Mouse (Mus musculus) neural tube, embryonic 14.5 days (tissue): ENCODE results near the gene Smu1. TPM values are rescaled to one million over a fixed set of nuclear protein-coding genes. Genes with fewer than 3 reads are reported as not detected.

Experiments used
- ATAC-seq: fragments of 200-750 bp; cut with Nextera tagmentation; 2 replicates; pipeline ENCODE4 v1.8.0; 2017; ENCODE audit warnings: low read depth, mild to moderate bottlenecking, moderate TSS enrichment, moderate library complexity
- H3K27ac ChIP-seq: fragments of 300-500 bp; sonication (generic); 2 replicates; pipeline ENCODE4 v1.5.1; 2014; ENCODE audit warnings: low read depth, mild to moderate bottlenecking, control low read depth, low read length, moderate library complexity, mixed read lengths
- H3K27me3 ChIP-seq: fragments of 300-500 bp; sonication (generic); 2 replicates; pipeline ENCODE4 v1.6.1; 2014; ENCODE audit warnings: low read length; ENCODE audit not compliant: control insufficient read depth, insufficient read depth
- H3K36me3 ChIP-seq: fragments of 300-500 bp; sonication (generic); 2 replicates; pipeline ENCODE4 v1.6.1; 2014; ENCODE audit warnings: low read length, mixed read lengths; ENCODE audit not compliant: control insufficient read depth, insufficient read depth
- H3K4me1 ChIP-seq: fragments of 300-500 bp; sonication (generic); 2 replicates; pipeline ENCODE4 v1.6.1; 2014; ENCODE audit warnings: low read length; ENCODE audit not compliant: control insufficient read depth, insufficient read depth
- H3K4me2 ChIP-seq: fragments of 300-500 bp; sonication (generic); 2 replicates; pipeline ENCODE4 v1.6.1; 2014; ENCODE audit warnings: mild to moderate bottlenecking, low read depth, low read length, control low read depth
- H3K4me3 ChIP-seq: fragments of 300-500 bp; sonication (generic); 2 replicates; pipeline ENCODE4 v1.5.1; 2014; ENCODE audit warnings: low read depth, low read length, control low read depth, mixed read lengths
- H3K9ac ChIP-seq: fragments of 300-500 bp; sonication (generic); replicated peaks from 2 replicates; pipeline ENCODE4 v1.6.1; 2014; ENCODE audit warnings: low read depth, mild to moderate bottlenecking, control low read depth, low read length, mixed read lengths
- H3K9me3 ChIP-seq: fragments of 300-500 bp; sonication (generic); 2 replicates; pipeline ENCODE4 v1.6.1; 2016; ENCODE audit warnings: low read length; ENCODE audit not compliant: control insufficient read depth
- WGBS: fragments of 180-500 bp; shearing (Covaris S2); extraction: QIAGEN DNeasy Blood & Tissue Kit; methylation state at CpG from one replicate; pipeline ENCODE4 v1.1.7; 2014; 5-methylcytosine and 5-hydroxymethylcytosine counted together
- polyA plus RNA-seq: library from polyadenylated mRNA; unstranded; fragments of >200 nt; fragmentation: Nextera tagmentation; extraction: Ambion mirVana; gene quantifications from 2 replicates; pipeline ENCODE4 v1.2.1, GENCODE M21; 2014

The Smu1 gene
- polyA plus RNA-seq, 1 experiment from 2014 or later = 117 TPM

DNA sequence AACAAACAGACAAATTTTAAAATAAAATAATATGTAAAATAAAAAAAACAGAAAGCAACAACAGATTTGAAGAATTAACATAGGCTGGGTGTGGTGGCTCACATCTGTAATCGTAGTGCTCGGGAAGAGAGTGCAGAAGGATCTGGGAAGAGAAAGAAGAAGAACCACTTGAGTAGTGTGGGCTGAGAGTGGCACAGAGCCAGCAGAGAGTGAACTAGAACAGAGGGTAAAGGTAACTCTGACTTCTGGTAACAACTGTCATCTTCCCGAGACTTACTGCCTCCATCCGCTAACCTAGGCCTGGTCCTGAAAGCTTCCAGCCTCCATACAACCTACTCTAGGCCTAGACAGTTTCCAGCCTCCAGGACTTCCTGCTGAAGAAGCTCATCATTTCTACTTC, 33.5 kb upstream of the Smu1 start:
- no peak overlapping the region for H3K4me3 ChIP-seq
- H3K36me3 ChIP-seq = no peaks in the 10 kb centered on the region
- no peak overlapping the region for H3K4me2 ChIP-seq
- H3K27me3 ChIP-seq = no peaks in the 10 kb centered on the region
- 91% methylated on average over 4 of the region's 4 CpGs for WGBS
- no peak for ATAC-seq
- no peaks in the 10 kb centered on the region for H3K9me3 ChIP-seq
- no peak overlapping the region for H3K27ac ChIP-seq
- H3K9ac ChIP-seq = no peak overlapping the region
- no peaks in the 10 kb centered on the region for H3K4me1 ChIP-seq

GRCm38 (mm10) chr4:40786578-40786977, 28.9 kb upstream of the Smu1 start:
- WGBS = 77% methylated on average over 4 of the region's 4 CpGs
- Histone ChIP-seq H3K27me3 (no peaks in the 10 kb centered on the region), H3K4me1 (no peaks in the 10 kb centered on the region), H3K4me3 (no peak overlapping the region), H3K4me2 (no peak overlapping the region), H3K9ac (no peak overlapping the region), H3K27ac (no peak overlapping the region), H3K9me3 (no peaks in the 10 kb centered on the region), H3K36me3 (no peaks in the 10 kb centered on the region)
- no peak for ATAC-seq

DNA sequence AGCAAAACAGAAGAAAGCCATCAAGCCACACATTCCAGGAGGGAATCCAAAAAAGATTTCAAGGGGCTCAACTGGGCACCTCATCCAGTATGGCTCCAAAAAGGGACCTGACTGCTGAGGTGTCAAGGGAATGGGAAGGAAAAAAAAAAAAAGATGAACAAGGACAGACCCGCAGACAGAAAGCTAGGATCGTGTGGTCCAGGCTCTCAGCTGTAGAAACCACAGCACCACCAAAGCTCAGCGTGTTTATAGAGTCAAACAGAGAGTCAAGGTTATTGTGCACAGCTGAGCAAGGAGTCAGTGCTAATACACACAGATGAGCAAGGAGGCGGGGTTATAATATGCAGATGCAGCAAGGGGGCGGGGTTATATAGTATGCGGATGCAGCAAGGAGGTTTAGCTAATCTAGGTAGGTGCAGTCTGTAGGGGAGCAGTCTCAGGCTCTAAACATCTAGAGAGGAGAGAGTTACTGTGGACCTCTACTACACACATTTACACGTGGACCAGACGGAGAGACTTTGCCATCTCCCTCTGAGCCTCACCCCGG, 28.0 kb upstream of the Smu1 start:
- no peak overlapping the region for H3K4me3 ChIP-seq
- ATAC-seq = no peak
- no peaks in the 10 kb centered on the region for H3K27me3 ChIP-seq
- no peaks in the 10 kb centered on the region for H3K36me3 ChIP-seq
- no peaks in the 10 kb centered on the region for H3K9me3 ChIP-seq
- 77% methylated on average over 9 of the region's 9 CpGs for WGBS
- H3K27ac ChIP-seq = no peak overlapping the region
- no peak overlapping the region for H3K4me2 ChIP-seq
- H3K4me1 ChIP-seq = no peaks in the 10 kb centered on the region
- no peak overlapping the region for H3K9ac ChIP-seq

DNA sequence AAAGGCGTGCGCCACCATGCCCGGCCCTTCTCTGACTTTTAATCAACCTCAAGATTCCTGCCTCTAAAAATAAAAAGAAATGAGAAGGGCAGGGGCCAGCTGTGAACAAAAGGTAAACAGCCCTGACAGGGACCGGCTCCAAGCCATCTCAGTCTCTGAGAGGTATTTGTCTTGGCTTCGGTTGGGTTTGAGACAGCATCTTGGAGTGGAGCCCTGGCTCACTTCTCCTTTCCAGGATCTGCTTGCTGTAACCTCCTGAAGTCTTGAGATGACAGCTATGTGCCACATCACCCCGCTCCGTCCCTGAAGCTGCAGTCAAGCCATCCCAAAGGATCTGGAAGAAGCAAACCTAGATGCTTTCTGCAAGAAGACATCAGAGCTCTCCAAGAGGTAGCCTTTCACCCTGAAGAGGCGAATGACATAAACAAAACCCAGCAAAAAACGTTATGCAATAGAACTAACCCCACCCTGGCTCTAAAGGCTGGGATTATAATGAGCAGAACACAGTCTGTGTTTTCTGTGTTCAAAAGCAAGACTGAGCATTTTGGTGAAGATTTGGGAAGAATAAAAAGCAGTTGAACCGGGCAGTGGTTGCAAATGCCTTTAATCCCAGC, 26.9 kb upstream of the Smu1 start:
- H3K4me3 ChIP-seq = no peak overlapping the region
- H3K9me3 ChIP-seq = no peaks in the 10 kb centered on the region
- no peak overlapping the region for H3K27ac ChIP-seq
- no peaks in the 10 kb centered on the region for H3K4me1 ChIP-seq
- no peaks in the 10 kb centered on the region for H3K36me3 ChIP-seq
- ATAC-seq = no peak
- whole genome bisulfite sequencing = 83% methylated on average over 10 of the region's 10 CpGs
- H3K27me3 ChIP-seq = no peaks in the 10 kb centered on the region
- no peak overlapping the region for H3K9ac ChIP-seq
- H3K4me2 ChIP-seq = no peak overlapping the region

- no peak for ATAC-seq
Measured at GRCm38 (mm10) chr4:40783049-40783448, 25.3 kb upstream of the Smu1 start.

DNA sequence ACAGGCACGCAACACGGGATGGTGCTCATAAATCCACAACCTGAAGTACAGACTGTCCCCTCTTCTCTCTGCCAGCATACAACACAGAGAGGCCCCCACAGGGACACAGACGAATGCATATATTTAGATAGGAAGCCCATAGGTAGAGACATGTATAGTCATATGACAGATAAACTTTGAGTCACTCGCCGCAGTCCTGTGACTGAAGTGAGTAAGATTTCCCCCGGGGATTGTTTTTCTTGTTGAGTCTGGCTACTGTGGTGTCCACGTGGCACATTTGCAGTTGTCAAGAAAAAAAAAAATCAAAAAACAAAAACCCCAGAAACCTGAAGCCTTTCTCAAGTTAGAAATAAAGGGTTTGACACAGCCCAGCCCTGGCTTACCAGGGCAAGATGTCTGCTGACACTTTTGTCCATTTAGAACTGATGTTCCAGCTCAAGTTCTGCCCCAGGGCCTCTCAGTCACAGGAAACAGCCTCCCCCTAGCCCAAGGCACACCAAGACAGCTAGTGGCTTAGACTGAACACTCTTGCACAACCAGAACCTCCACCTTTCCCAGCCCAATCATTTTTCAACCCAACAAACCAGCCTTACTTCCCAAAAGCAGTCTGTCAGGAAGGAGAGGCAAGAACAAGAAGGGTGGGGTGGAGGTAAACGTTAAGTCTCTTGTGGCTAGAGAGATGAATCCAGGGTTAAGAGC, 24.2 kb upstream of the Smu1 start:
- Histone ChIP-seq H3K27ac (no peak overlapping the region), H3K9me3 (no peaks in the 10 kb centered on the region), H3K4me3 (no peak overlapping the region), H3K4me2 (no peak overlapping the region), H3K27me3 (no peaks in the 10 kb centered on the region), H3K36me3 (no peaks in the 10 kb centered on the region), H3K9ac (no peak overlapping the region), H3K4me1 (no peaks in the 10 kb centered on the region)
- WGBS = 74% methylated on average over 8 of the region's 8 CpGs
- ATAC-seq = no peak

More at GRCm38 (mm10) chr4:40783049-40783448, 25.3 kb upstream of the Smu1 start:
- H3K36me3 ChIP-seq = no peaks in the 10 kb centered on the region
- no peak overlapping the region for H3K4me2 ChIP-seq
- WGBS = 96% methylated on average over 4 of the region's 4 CpGs
- no peaks in the 10 kb centered on the region for H3K27me3 ChIP-seq
- no peaks in the 10 kb centered on the region for H3K4me1 ChIP-seq
- H3K27ac ChIP-seq = no peak overlapping the region
- H3K9ac ChIP-seq = no peak overlapping the region
- H3K9me3 ChIP-seq = no peaks in the 10 kb centered on the region
- no peak overlapping the region for H3K4me3 ChIP-seq

DNA sequence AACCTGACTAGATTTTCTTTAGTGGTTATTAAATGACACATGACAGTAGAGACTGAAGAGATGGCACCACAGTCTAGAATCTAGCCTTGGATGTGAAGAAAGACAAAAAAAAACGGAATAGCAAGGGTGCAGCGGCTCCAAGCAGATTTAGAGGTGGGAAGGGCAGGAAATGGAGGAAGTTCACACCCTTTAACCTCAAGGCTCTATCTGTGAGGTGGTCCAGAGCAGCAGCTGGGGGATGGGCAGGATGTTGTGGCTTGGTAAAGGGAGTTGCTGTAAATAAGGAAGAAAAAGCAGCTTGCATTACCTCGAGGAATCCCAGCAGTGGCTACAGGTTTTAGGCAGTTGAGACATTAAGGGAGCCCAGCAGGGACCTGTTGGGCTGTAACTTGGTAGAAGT, 23.4 kb upstream of the Smu1 start:
- WGBS = 33% methylated on average over 3 of the region's 3 CpGs
- Histone ChIP-seq H3K27me3 (no peaks in the 10 kb centered on the region), H3K36me3 (no peaks in the 10 kb centered on the region), H3K4me1 (no peaks in the 10 kb centered on the region), H3K9me3 (no peaks in the 10 kb centered on the region), H3K9ac (no peak overlapping the region), H3K27ac (no peak overlapping the region), H3K4me2 (no peak overlapping the region), H3K4me3 (no peak overlapping the region)
- ATAC-seq = no peak

- no peak for ATAC-seq
- H3K36me3 ChIP-seq = no peaks in the 10 kb centered on the region
- 86% methylated on average over 6 of the region's 6 CpGs for WGBS
Measured at GRCm38 (mm10) chr4:40778656-40779055, 20.9 kb upstream of the Smu1 start.

GRCm38 (mm10) chr4:40777116-40777515, 19.4 kb upstream of the Smu1 start:
- no peaks in the 10 kb centered on the region for H3K36me3 ChIP-seq
- H3K27me3 ChIP-seq = no peaks in the 10 kb centered on the region
- no peak overlapping the region for H3K4me3 ChIP-seq
- H3K4me1 ChIP-seq = 0 out of 2 replicates have a peak, but pooled peaks cover 2% of the 10 kb centered on the region
- ATAC-seq = no peak
- WGBS = 18% methylated on average over 2 of the region's 2 CpGs
- no peaks in the 10 kb centered on the region for H3K9me3 ChIP-seq
- H3K4me2 ChIP-seq = no peak overlapping the region
- H3K9ac ChIP-seq = no peak overlapping the region
- no peak overlapping the region for H3K27ac ChIP-seq

More at GRCm38 (mm10) chr4:40778656-40779055, 20.9 kb upstream of the Smu1 start:
- Histone ChIP-seq H3K4me1 (0 out of 2 replicates have a peak, but pooled peaks cover 2% of the 10 kb centered on the region), H3K4me2 (no peak overlapping the region), H3K9ac (no peak overlapping the region), H3K27ac (no peak overlapping the region), H3K4me3 (no peak overlapping the region), H3K27me3 (no peaks in the 10 kb centered on the region), H3K9me3 (no peaks in the 10 kb centered on the region)
